Mouse (Mus musculus) forebrain, embryonic 14.5 days (tissue): Measurements from ENCODE around the gene Spata1. TPM values are rescaled to one million over a fixed set of nuclear protein-coding genes. Genes with fewer than 3 reads are reported as not detected.
"Not testable (repeated sequence)": the region's sequence is repeated elsewhere in the genome, so short reads cannot be mapped to it uniquely, and the experiment has no call there.

ENCODE experiments used
- ATAC-seq: fragments of 200-750 bp; cut with Nextera tagmentation; 2 replicates; pipeline ENCODE4 v1.8.0; 2017; ENCODE audit warnings: mild to moderate bottlenecking, moderate library complexity
- DNase-seq: peaks from one replicate; pipeline ENCODE4 v3.0.0-alpha.2; 2015; ENCODE audit warnings: low spot score
- H3K27ac ChIP-seq: fragments of 300-500 bp; sonication (generic); 2 replicates; pipeline ENCODE4 v1.5.1; 2014; ENCODE audit warnings: low read depth, mild to moderate bottlenecking, control low read depth, low read length, moderate library complexity
- H3K27me3 ChIP-seq: fragments of 300-500 bp; sonication (generic); replicated peaks from 2 replicates; pipeline ENCODE4 v1.6.1; 2014; ENCODE audit warnings: low read length, control low read depth, mixed read lengths; ENCODE audit not compliant: control insufficient read depth, insufficient read depth
- H3K36me3 ChIP-seq: fragments of 300-500 bp; sonication (generic); 2 replicates; pipeline ENCODE4 v1.6.1; 2014; ENCODE audit warnings: low read length, control low read depth; ENCODE audit not compliant: control insufficient read depth, insufficient read depth
- H3K4me1 ChIP-seq: fragments of 300-500 bp; sonication (generic); 2 replicates; pipeline ENCODE4 v1.6.1; 2014; ENCODE audit warnings: antibody characterized with exemption, low read length, control low read depth; ENCODE audit not compliant: control insufficient read depth, insufficient read depth
- H3K4me2 ChIP-seq: fragments of 300-500 bp; sonication (generic); 2 replicates; pipeline ENCODE4 v1.6.1; 2014; ENCODE audit warnings: mild to moderate bottlenecking, control low read depth, low read length
- H3K4me3 ChIP-seq: fragments of 300-500 bp; sonication (generic); 2 replicates; pipeline ENCODE4 v1.5.1; 2014; ENCODE audit warnings: low read depth, low read length, control low read depth
- H3K9ac ChIP-seq: fragments of 300-500 bp; sonication (generic); 2 replicates; pipeline ENCODE4 v1.6.1; 2014; ENCODE audit warnings: mild to moderate bottlenecking, low read length, control low read depth, moderate library complexity
- H3K9me3 ChIP-seq: fragments of 300-500 bp; sonication (generic); replicated peaks from 2 replicates; pipeline ENCODE4 v1.6.1; 2016; ENCODE audit warnings: low read length, control low read depth, mixed read lengths; ENCODE audit not compliant: control insufficient read depth
- WGBS: fragments of 180-500 bp; shearing (Covaris S2); extraction: QIAGEN DNeasy Blood & Tissue Kit; methylation state at CpG from one replicate; pipeline ENCODE4 v1.1.7; 2014; 5-methylcytosine and 5-hydroxymethylcytosine counted together
- polyA plus RNA-seq: library from polyadenylated mRNA; unstranded; fragments of >200 nt; fragmentation: Nextera tagmentation; extraction: Ambion mirVana; gene quantifications from 2 replicates; pipeline ENCODE4 v1.2.1, GENCODE M21; 2014

Gene Spata1
- polyA plus RNA-seq, 1 experiment from 2014 or later, result 1.8 TPM

DNA sequence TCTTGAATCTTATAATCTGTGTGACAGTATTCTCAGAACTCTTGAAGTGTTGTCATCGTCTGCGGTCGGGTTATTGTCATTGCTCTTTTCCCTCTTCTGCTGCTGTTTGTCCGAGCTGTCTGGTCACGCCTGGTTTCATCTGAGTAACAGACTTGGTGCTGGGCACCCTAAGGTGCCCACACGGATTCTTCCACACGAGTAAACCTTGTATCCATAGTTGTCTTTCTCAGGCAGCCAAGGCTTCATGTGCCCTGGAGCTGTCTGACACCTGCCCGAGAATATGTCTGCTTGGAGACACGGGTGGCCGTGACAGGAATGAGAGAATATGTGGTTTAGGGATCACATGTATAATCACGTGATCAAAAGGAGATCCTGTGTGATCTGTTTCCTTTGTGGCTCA is 64.0 kb downstream of the Spata1 start:
- Histone ChIP-seq H3K36me3 (peaks cover 87% of the 10 kb centered on the region), H3K4me1 (no peaks in the 10 kb centered on the region), H3K27me3 (no peaks in the 10 kb centered on the region), H3K4me2 (no peak overlapping the region), H3K4me3 (no peak overlapping the region), H3K9me3 (no peaks in the 10 kb centered on the region), H3K27ac (no peak overlapping the region), H3K9ac (no peak overlapping the region)
- DNase-seq (no peak), ATAC-seq (no peak)
- 91% methylated on average over 11 of the region's 11 CpGs for WGBS

DNA sequence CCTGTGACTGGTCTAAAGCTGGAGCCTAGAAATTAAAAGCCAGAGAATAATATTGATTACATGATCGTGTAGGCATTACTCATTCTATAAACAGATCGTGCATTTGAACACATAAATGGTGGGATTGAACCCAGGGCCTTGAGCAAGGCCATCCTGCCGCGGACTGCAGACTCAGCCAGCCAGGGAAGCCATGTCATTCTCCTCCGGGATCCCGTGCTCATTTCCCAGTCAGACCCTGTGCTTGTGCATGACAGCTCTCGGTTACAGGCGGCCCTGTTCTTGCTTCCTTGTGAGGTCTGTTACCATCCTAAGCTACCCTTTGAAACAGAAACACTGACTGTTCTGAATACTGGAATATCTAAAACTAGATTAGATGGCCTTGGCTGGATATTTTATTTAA is 64.9 kb downstream of the Spata1 start:
- no peaks in the 10 kb centered on the region for H3K9me3 ChIP-seq
- H3K27me3 ChIP-seq, result no peaks in the 10 kb centered on the region
- H3K4me3 ChIP-seq, result no peak overlapping the region
- no peak overlapping the region for H3K4me2 ChIP-seq
- ATAC-seq (no peak), DNase-seq (no peak)
- no peaks in the 10 kb centered on the region for H3K4me1 ChIP-seq
- WGBS, result 89% methylated on average over 8 of the region's 8 CpGs
- H3K36me3 ChIP-seq, result peaks cover 86% of the 10 kb centered on the region
- H3K27ac ChIP-seq, result no peak overlapping the region
- H3K9ac ChIP-seq, result no peak overlapping the region

DNA sequence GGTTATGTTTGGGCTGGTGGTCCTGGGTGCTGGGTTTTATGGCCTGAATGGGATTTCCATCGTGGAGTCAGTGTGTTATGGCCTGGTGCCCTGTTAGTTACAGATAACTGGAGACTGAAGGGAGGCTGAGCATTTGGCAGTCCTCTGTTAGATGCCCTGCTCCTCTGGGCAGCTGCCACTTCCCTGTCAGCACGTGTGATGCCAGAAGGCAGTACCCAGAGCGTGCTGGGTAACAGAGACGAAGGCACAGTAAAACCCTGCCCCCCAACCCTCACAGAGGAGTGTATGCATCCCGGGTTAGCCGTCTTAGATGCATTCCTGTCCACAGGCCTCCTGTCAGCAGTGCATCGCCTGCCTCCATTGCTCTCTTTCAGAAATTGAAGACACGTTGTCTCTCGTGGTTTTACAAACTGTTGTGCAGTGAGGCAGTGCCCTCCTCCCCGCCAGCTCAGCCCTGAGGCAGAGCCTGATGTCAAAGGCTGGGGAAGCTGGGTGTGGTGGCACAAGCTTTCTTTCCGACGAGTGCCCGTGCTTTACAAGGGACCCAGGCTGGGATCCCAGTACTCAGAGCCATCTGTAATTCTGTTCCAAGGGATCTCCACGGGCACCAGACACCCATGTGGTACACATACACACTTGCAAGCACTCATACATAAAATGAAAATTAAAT is 65.7 kb downstream of the Spata1 start:
- 82% methylated on average over 14 of the region's 14 CpGs for WGBS
- no peaks in the 10 kb centered on the region for H3K27me3 ChIP-seq
- DNase-seq, result no peak

DNA sequence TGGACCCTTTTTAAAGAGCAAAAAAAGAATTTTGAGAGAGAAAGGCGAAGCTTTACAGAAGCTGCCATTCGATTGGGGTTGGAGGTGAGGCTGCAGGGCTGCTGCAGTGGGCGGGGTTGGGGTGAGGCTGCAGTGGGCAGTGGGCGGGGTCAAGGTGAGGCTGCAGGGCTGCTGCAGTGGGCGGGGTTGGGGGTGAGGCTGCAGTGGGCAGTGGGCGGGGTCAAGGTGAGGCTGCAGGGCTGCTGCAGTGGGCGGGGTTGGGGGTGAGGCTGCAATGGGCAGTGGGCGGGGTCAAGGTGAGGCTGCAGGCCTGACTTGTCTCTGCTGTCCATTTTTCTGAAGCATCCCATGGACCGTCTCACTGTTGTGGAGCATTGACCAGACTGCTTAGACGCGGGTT is 66.5 kb downstream of the Spata1 start:
- H3K4me2 ChIP-seq, DNase-seq, H3K9ac ChIP-seq, H3K27ac ChIP-seq, ATAC-seq, H3K4me1 ChIP-seq, H3K27me3 ChIP-seq, H3K4me3 ChIP-seq, H3K9me3 ChIP-seq: not testable (repeated sequence)
- 92% methylated on average over 11 of the region's 11 CpGs for WGBS
- H3K36me3 ChIP-seq, result peaks cover 88% of the 10 kb centered on the region

More for the DNA sequence above, 65.7 kb downstream of the Spata1 start:
- H3K9me3 ChIP-seq, result no peaks in the 10 kb centered on the region
- ATAC-seq, result no peak
- peaks cover 88% of the 10 kb centered on the region for H3K36me3 ChIP-seq
- no peak overlapping the region for H3K4me3 ChIP-seq
- H3K27ac ChIP-seq, result no peak overlapping the region; the same call in 1 of the 2 replicates
- no peak overlapping the region for H3K4me2 ChIP-seq
- no peaks in the 10 kb centered on the region for H3K4me1 ChIP-seq
- no peak overlapping the region for H3K9ac ChIP-seq

DNA sequence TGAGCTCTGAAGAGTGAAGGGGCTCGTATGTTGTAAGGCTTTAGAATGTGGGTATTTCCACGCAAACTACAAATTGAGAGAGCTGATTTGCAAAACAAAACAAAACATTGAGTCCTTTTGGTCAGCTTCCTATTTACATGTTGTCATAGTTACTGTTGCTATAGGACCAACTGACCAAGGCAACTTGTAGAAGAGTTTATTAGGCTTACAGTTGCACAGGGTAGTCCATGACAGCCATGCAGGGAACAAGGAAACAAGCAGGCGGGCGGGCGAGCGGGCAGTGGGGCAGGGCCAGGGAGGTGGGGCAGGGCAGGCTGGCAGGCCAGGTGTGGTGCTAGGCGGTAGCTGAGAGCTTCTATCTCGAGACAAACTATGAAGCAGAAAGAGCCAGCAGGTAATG is 73.1 kb downstream of the Spata1 start:
- Histone ChIP-seq H3K4me1 (no peaks in the 10 kb centered on the region; the same call in 1 of the 2 replicates), H3K27me3 (no peaks in the 10 kb centered on the region), H3K36me3 (peaks cover 69% of the 10 kb centered on the region), H3K9me3 (no peaks in the 10 kb centered on the region), H3K4me2 (no peak overlapping the region), H3K4me3 (no peak overlapping the region), H3K9ac (no peak overlapping the region), H3K27ac (no peak overlapping the region)
- peak; percentile 47 for DNase-seq
- whole genome bisulfite sequencing, result 67% methylated on average over 8 of the region's 8 CpGs
- peak; percentile 45; the same call in 1 of the 2 replicates for ATAC-seq

DNA sequence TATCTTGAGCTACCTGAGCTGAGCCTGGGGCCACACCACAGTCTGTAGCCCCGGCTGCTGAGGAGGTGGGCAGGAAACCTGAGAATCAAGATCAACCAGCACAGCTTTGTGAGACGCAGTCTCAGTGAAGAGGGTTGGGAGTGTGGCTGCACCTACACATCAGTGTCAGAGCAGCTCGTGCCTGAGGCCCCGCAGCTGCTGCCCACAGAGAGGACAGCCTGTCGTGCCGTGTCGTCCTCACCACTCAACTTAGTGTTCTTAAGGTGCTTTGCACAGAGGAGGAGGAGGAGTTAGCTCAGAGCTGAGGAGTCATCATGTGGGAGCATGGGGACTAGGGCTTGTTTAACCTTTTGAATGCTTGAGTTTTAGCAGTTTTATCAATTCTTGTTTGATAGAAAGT is 73.7 kb downstream of the Spata1 start:
- Histone ChIP-seq H3K27me3 (no peaks in the 10 kb centered on the region), H3K9ac (no peak overlapping the region), H3K4me2 (no peak overlapping the region), H3K36me3 (peaks cover 65% of the 10 kb centered on the region), H3K27ac (no peak overlapping the region), H3K4me1 (no peaks in the 10 kb centered on the region; the same call in 1 of the 2 replicates), H3K9me3 (no peaks in the 10 kb centered on the region), H3K4me3 (no peak overlapping the region)
- WGBS, result 58% methylated on average over 7 of the region's 7 CpGs
- DNase-seq (no peak), ATAC-seq (no peak)

DNA sequence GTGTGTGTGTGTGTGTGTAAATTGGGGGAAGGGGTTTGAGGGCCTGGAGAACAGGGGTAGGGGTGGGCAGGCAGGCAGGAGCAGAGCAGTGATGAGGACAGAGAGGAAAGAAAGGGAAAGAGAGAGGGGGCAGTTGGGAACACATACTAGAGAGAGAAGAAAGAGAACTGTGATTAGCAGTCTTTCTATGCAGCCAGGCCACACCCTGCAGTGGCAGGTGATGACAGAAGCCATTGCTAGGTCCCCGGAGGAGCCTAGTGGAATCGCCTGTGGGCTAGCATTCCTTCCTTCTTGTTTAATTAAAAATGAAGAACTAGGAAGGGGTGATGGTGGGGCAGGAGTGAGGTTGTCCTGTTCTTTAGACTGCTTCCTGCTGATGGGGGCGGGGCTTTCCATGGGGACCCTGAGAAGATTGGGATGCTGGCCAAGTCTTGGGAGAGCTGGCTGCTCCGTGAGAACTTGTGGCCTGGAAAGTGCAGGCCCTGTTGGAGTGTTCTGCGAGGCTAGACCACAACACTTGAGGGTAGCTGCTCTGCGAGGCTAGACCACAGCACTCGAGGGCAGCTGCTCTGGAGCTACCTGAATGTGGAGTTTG is 75.2 kb downstream of the Spata1 start:
- DNase-seq (peak; percentile 68), ATAC-seq (peak; percentile 66)
- WGBS, result 54% methylated on average over 7 of the region's 7 CpGs
- H3K4me1 ChIP-seq, result no peaks in the 10 kb centered on the region; the same call in 1 of the 2 replicates
- H3K9ac ChIP-seq, result no peak overlapping the region
- H3K27ac ChIP-seq, result no peak overlapping the region; the same call in 1 of the 2 replicates
- no peak overlapping the region for H3K4me2 ChIP-seq
- peaks cover 70% of the 10 kb centered on the region for H3K36me3 ChIP-seq
- H3K9me3 ChIP-seq, result no peaks in the 10 kb centered on the region
- H3K27me3 ChIP-seq, result no peaks in the 10 kb centered on the region
- H3K4me3 ChIP-seq, result no peak overlapping the region

DNA sequence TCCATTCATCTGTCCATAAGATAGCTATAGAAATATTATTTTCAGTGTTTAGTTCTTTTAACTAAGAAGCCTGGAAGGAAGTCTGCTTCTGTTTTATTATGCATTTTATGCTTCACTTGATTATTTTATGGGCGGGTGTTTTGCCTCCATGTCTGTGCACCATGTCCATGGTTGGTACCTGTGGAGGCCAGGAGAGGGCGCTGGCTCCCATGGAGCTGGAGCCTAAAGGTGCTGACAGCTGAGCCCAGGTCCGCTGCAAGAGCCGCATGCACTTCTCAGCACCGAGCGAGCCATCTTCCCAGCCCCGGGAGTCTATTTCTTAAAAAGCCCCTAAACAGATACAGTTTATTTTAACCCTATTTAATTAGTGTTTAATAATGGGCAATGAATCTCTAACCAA is 75.8 kb downstream of the Spata1 start:
- ATAC-seq (no peak), DNase-seq (no peak)
- Histone ChIP-seq H3K4me3 (no peak overlapping the region), H3K9me3 (no peaks in the 10 kb centered on the region), H3K4me1 (no peaks in the 10 kb centered on the region; the same call in 1 of the 2 replicates), H3K9ac (no peak overlapping the region), H3K4me2 (no peak overlapping the region), H3K36me3 (peaks cover 70% of the 10 kb centered on the region), H3K27ac (no peak overlapping the region), H3K27me3 (no peaks in the 10 kb centered on the region)
- WGBS, result 81% methylated on average over 7 of the region's 7 CpGs

DNA sequence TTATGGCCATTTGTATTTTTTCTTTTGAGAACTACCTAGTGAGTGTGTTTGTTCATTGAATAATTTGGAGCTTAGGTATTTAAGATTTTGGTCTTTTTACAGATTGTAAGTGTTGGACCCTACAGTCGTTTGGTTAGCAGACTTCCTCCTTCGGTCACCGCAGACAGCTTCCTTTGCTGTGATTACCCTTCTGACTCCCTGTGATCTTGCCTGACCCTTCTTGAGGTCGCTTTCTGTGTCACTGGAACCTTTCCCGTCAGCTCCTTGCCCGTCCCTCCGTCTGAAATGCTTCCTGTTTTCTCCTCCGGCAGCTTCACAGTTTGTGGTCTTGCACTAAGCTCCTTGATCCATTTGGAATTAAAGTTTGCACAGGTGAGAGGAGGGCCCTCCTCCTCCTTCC is 77.8 kb downstream of the Spata1 start:
- Histone ChIP-seq H3K27me3 (no peaks in the 10 kb centered on the region), H3K9ac (no peak overlapping the region), H3K4me3 (no peak overlapping the region), H3K4me2 (no peak overlapping the region), H3K9me3 (no peaks in the 10 kb centered on the region), H3K4me1 (no peaks in the 10 kb centered on the region; the same call in 1 of the 2 replicates), H3K27ac (no peak overlapping the region), H3K36me3 (peaks cover 62% of the 10 kb centered on the region)
- DNase-seq (no peak), ATAC-seq (no peak)
- WGBS, result 77% methylated on average over 8 of the region's 8 CpGs
